Mouse (Mus musculus): ENCODE results near the gene Fam198b. TPM values are rescaled to one million over a fixed set of nuclear protein-coding genes. Genes with fewer than 3 reads are reported as not detected.

The Fam198b gene
- polyA plus RNA-seq, 1 experiment from 2014 or later = 1.1 TPM

- H3K27me3 ChIP-seq (ENCODE audit: control insufficient read depth, insufficient read depth, low read length) = no peaks in the 10 kb centered on the region
- H3K9ac ChIP-seq (ENCODE audit: low read length) = no peak overlapping the region
- no peaks in the 10 kb centered on the region for H3K4me1 ChIP-seq (replicated peaks; ENCODE audit: control insufficient read depth, insufficient read depth, low read length)
- no peaks in the 10 kb centered on the region for H3K36me3 ChIP-seq (ENCODE audit: control insufficient read depth, insufficient read depth, low read length)
- H3K4me2 ChIP-seq (ENCODE audit: low read depth, low read length, severe bottlenecking) = no peak overlapping the region
- H3K27ac ChIP-seq (ENCODE audit: low read depth, low read length) = no peak overlapping the region
- no peak overlapping the region for H3K4me3 ChIP-seq (ENCODE audit: low read depth, low read length)
- ATAC-seq (replicated peaks; ENCODE audit: low FRiP score) = no peak
- DNase-seq (ENCODE audit: low spot score) = no peak
- no peaks in the 10 kb centered on the region for H3K9me3 ChIP-seq (ENCODE audit: control insufficient read depth, low read length)
- 90% methylated on average over 5 of the region's 5 CpGs for WGBS
Observed at GRCm38 (mm10) chr3:79875471-79875870, 8.9 kb upstream of the Fam198b start.

GRCm38 (mm10) chr3:79878350-79878749, 6.0 kb upstream of the Fam198b start:
- 81% methylated on average over 3 of the region's 3 CpGs for WGBS
- no peaks in the 10 kb centered on the region for H3K4me1 ChIP-seq (replicated peaks; ENCODE audit: control insufficient read depth, insufficient read depth, low read length)
- no peak for ATAC-seq (replicated peaks; ENCODE audit: low FRiP score)

GRCm38 (mm10) chr3:79879246-79879645, 5.1 kb upstream of the Fam198b start:
- Histone ChIP-seq H3K27me3 (ENCODE audit: control insufficient read depth, insufficient read depth, low read length) (no peaks in the 10 kb centered on the region), H3K4me1 (replicated peaks; ENCODE audit: control insufficient read depth, insufficient read depth, low read length) (no peaks in the 10 kb centered on the region), H3K36me3 (ENCODE audit: control insufficient read depth, insufficient read depth, low read length) (no peaks in the 10 kb centered on the region), H3K4me3 (ENCODE audit: low read depth, low read length) (no peak overlapping the region), H3K9me3 (ENCODE audit: control insufficient read depth, low read length) (no peaks in the 10 kb centered on the region), H3K9ac (ENCODE audit: low read length) (no peak overlapping the region), H3K4me2 (ENCODE audit: low read depth, low read length, severe bottlenecking) (no peak overlapping the region), H3K27ac (ENCODE audit: low read depth, low read length) (no peak overlapping the region)
- ATAC-seq (replicated peaks; ENCODE audit: low FRiP score) (no peak), DNase-seq (ENCODE audit: low spot score) (no peak)
- 69% methylated on average over 9 of the region's 9 CpGs for WGBS

More at GRCm38 (mm10) chr3:79878350-79878749, 6.0 kb upstream of the Fam198b start:
- no peaks in the 10 kb centered on the region for H3K36me3 ChIP-seq (ENCODE audit: control insufficient read depth, insufficient read depth, low read length)
- no peak overlapping the region for H3K4me2 ChIP-seq (ENCODE audit: low read depth, low read length, severe bottlenecking)
- DNase-seq (ENCODE audit: low spot score) = no peak
- H3K4me3 ChIP-seq (ENCODE audit: low read depth, low read length) = no peak overlapping the region
- H3K27me3 ChIP-seq (ENCODE audit: control insufficient read depth, insufficient read depth, low read length) = no peaks in the 10 kb centered on the region
- no peaks in the 10 kb centered on the region for H3K9me3 ChIP-seq (ENCODE audit: control insufficient read depth, low read length)
- H3K27ac ChIP-seq (ENCODE audit: low read depth, low read length) = no peak overlapping the region
- H3K9ac ChIP-seq (ENCODE audit: low read length) = no peak overlapping the region

- Histone ChIP-seq H3K36me3 (ENCODE audit: control insufficient read depth, insufficient read depth, low read length) (no peaks in the 10 kb centered on the region), H3K4me1 (replicated peaks; ENCODE audit: control insufficient read depth, insufficient read depth, low read length) (no peaks in the 10 kb centered on the region), H3K9ac (ENCODE audit: low read length) (no peak overlapping the region), H3K27me3 (ENCODE audit: control insufficient read depth, insufficient read depth, low read length) (no peaks in the 10 kb centered on the region), H3K27ac (ENCODE audit: low read depth, low read length) (no peak overlapping the region), H3K4me2 (ENCODE audit: low read depth, low read length, severe bottlenecking) (no peak overlapping the region), H3K4me3 (ENCODE audit: low read depth, low read length) (no peak overlapping the region), H3K9me3 (ENCODE audit: control insufficient read depth, low read length) (no peaks in the 10 kb centered on the region)
- WGBS = 65% methylated on average over 2 of the region's 2 CpGs
- DNase-seq (ENCODE audit: low spot score) (no peak), ATAC-seq (replicated peaks; ENCODE audit: low FRiP score) (no peak)
Observed at GRCm38 (mm10) chr3:79881645-79882044, 2.7 kb upstream of the Fam198b start.

- Histone ChIP-seq H3K4me3 (ENCODE audit: low read depth, low read length) (no peak overlapping the region), H3K9ac (ENCODE audit: low read length) (no peak overlapping the region), H3K36me3 (ENCODE audit: control insufficient read depth, insufficient read depth, low read length) (no peaks in the 10 kb centered on the region), H3K27me3 (ENCODE audit: control insufficient read depth, insufficient read depth, low read length) (no peaks in the 10 kb centered on the region), H3K9me3 (ENCODE audit: control insufficient read depth, low read length) (no peaks in the 10 kb centered on the region), H3K4me2 (ENCODE audit: low read depth, low read length, severe bottlenecking) (no peak overlapping the region), H3K4me1 (replicated peaks; ENCODE audit: control insufficient read depth, insufficient read depth, low read length) (no peaks in the 10 kb centered on the region), H3K27ac (ENCODE audit: low read depth, low read length) (no peak overlapping the region)
- DNase-seq (ENCODE audit: low spot score) = peak; percentile 64
- 0 out of 2 replicates have a peak, but pooled peaks have one; percentile 51 for ATAC-seq (replicated peaks; ENCODE audit: low FRiP score)
- 50% methylated on average over 7 of the region's 7 CpGs for WGBS
Observed at GRCm38 (mm10) chr3:79883092-79883491, 1.2 kb upstream of the Fam198b start.

- Histone ChIP-seq H3K4me2 (ENCODE audit: low read depth, low read length, severe bottlenecking) (no peak overlapping the region), H3K27ac (ENCODE audit: low read depth, low read length) (no peak overlapping the region), H3K4me1 (replicated peaks; ENCODE audit: control insufficient read depth, insufficient read depth, low read length) (no peaks in the 10 kb centered on the region), H3K36me3 (ENCODE audit: control insufficient read depth, insufficient read depth, low read length) (no peaks in the 10 kb centered on the region), H3K9ac (ENCODE audit: low read length) (no peak overlapping the region), H3K27me3 (ENCODE audit: control insufficient read depth, insufficient read depth, low read length) (no peaks in the 10 kb centered on the region), H3K4me3 (ENCODE audit: low read depth, low read length) (no peak overlapping the region), H3K9me3 (ENCODE audit: control insufficient read depth, low read length) (no peaks in the 10 kb centered on the region)
- peak; percentile 56 for DNase-seq (ENCODE audit: low spot score)
- 0 out of 2 replicates have a peak, but pooled peaks have one; percentile 52 for ATAC-seq (replicated peaks; ENCODE audit: low FRiP score)
- 55% methylated on average over 9 of the region's 9 CpGs for WGBS
Observed at GRCm38 (mm10) chr3:79884761-79885189, 442 bp downstream of the Fam198b start.

- no peaks in the 10 kb centered on the region for H3K9me3 ChIP-seq (ENCODE audit: control insufficient read depth, low read length)
- no peak for DNase-seq (ENCODE audit: low spot score)
- H3K4me3 ChIP-seq (ENCODE audit: low read depth, low read length) = no peak overlapping the region
- no peaks in the 10 kb centered on the region for H3K36me3 ChIP-seq (ENCODE audit: control insufficient read depth, insufficient read depth, low read length)
- no peaks in the 10 kb centered on the region for H3K4me1 ChIP-seq (replicated peaks; ENCODE audit: control insufficient read depth, insufficient read depth, low read length)
- no peak overlapping the region for H3K27ac ChIP-seq (ENCODE audit: low read depth, low read length)
- H3K27me3 ChIP-seq (ENCODE audit: control insufficient read depth, insufficient read depth, low read length) = no peaks in the 10 kb centered on the region
- no peak overlapping the region for H3K9ac ChIP-seq (ENCODE audit: low read length)
- 76% methylated on average over 19 of the region's 19 CpGs for WGBS
- H3K4me2 ChIP-seq (ENCODE audit: low read depth, low read length, severe bottlenecking) = no peak overlapping the region
- ATAC-seq (replicated peaks; ENCODE audit: low FRiP score) = no peak
Observed at GRCm38 (mm10) chr3:79885686-79886356, 1.5 kb downstream of the Fam198b start.

GRCm38 (mm10) chr3:79886357-79887091, 2.2 kb downstream of the Fam198b start:
- Histone ChIP-seq H3K4me2 (ENCODE audit: low read depth, low read length, severe bottlenecking) (no peak overlapping the region), H3K9ac (ENCODE audit: low read length) (no peak overlapping the region), H3K4me3 (ENCODE audit: low read depth, low read length) (no peak overlapping the region), H3K27ac (ENCODE audit: low read depth, low read length) (no peak overlapping the region), H3K27me3 (ENCODE audit: control insufficient read depth, insufficient read depth, low read length) (no peaks in the 10 kb centered on the region), H3K36me3 (ENCODE audit: control insufficient read depth, insufficient read depth, low read length) (no peaks in the 10 kb centered on the region), H3K9me3 (ENCODE audit: control insufficient read depth, low read length) (no peaks in the 10 kb centered on the region), H3K4me1 (replicated peaks; ENCODE audit: control insufficient read depth, insufficient read depth, low read length) (no peaks in the 10 kb centered on the region)
- ATAC-seq (replicated peaks; ENCODE audit: low FRiP score) (no peak), DNase-seq (ENCODE audit: low spot score) (no peak)
- 90% methylated on average over 23 of the region's 23 CpGs for WGBS

All from forebrain, embryonic 11.5 days (tissue).